Mouse (Mus musculus) cerebral cortex, adult 2 months (tissue): ENCODE results near the gene Lhfp.

ENCODE experiments used
- WGBS: fragments of 180-500 bp; shearing (Covaris S2); methylation state at CpG from one replicate; pipeline ENCODE4 v1.1.7; 2018; 5-methylcytosine and 5-hydroxymethylcytosine counted together

The Lhfp gene

GRCm38 (mm10) chr3:53284471-53285177, 243.3 kb downstream of the Lhfp start:
- 84% methylated on average over 13 of the region's 13 CpGs for WGBS

- 49% methylated on average over 9 of the region's 9 CpGs for WGBS
Observed at GRCm38 (mm10) chr3:53288662-53289061, 247.3 kb downstream of the Lhfp start.

- 64% methylated on average over 14 of the region's 14 CpGs for WGBS
Observed at GRCm38 (mm10) chr3:53289589-53290219, 248.4 kb downstream of the Lhfp start.

GRCm38 (mm10) chr3:53291185-53291584, 249.9 kb downstream of the Lhfp start:
- WGBS, result 98% methylated on average over 3 of the region's 3 CpGs

- 83% methylated on average over 1 of the region's 1 CpGs for WGBS
Observed at GRCm38 (mm10) chr3:53291945-53292344, 250.6 kb downstream of the Lhfp start.

- WGBS, result 77% methylated on average over 3 of the region's 3 CpGs
Observed at GRCm38 (mm10) chr3:53292474-53292873, 251.1 kb downstream of the Lhfp start.

- 91% methylated on average over 4 of the region's 4 CpGs for WGBS
Observed at GRCm38 (mm10) chr3:53292979-53293378, 251.7 kb downstream of the Lhfp start.

- 82% methylated on average over 4 of the region's 4 CpGs for WGBS
Observed at GRCm38 (mm10) chr3:53293901-53294433, 252.6 kb downstream of the Lhfp start.

- 67% methylated on average over 6 of the region's 6 CpGs for WGBS
Observed at GRCm38 (mm10) chr3:53294855-53295254, 253.5 kb downstream of the Lhfp start.

GRCm38 (mm10) chr3:53301866-53302265, 260.5 kb downstream of the Lhfp start:
- WGBS, result 41% methylated on average over 5 of the region's 5 CpGs

GRCm38 (mm10) chr3:53304123-53304900, 263.0 kb downstream of the Lhfp start:
- 75% methylated on average over 4 of the region's 4 CpGs for WGBS

- WGBS, result 72% methylated on average over 1 of the region's 1 CpGs
Observed at GRCm38 (mm10) chr3:53305860-53306259, 264.5 kb downstream of the Lhfp start.

- WGBS, result 65% methylated on average over 5 of the region's 5 CpGs
Observed at GRCm38 (mm10) chr3:53308649-53309048, 267.3 kb downstream of the Lhfp start.

GRCm38 (mm10) chr3:53310093-53310492, 268.8 kb downstream of the Lhfp start:
- 31% methylated on average over 4 of the region's 4 CpGs for WGBS

- WGBS, result 82% methylated on average over 2 of the region's 2 CpGs
Observed at GRCm38 (mm10) chr3:53310615-53311014, 269.3 kb downstream of the Lhfp start.
